Mouse (Mus musculus) embryonic facial prominence, embryonic 15.5 days (tissue): ENCODE data around the gene Gsdma. TPM values are rescaled to one million over a fixed set of nuclear protein-coding genes. Genes with fewer than 3 reads are reported as not detected.
"Not testable (repeated sequence)": the region's sequence is repeated elsewhere in the genome, so short reads cannot be mapped to it uniquely, and the experiment has no call there.

Experiments used
- ATAC-seq: fragments of 200-750 bp; cut with Nextera tagmentation; 2 replicates; pipeline ENCODE4 v1.8.0; 2017; ENCODE audit warnings: low read depth, moderate TSS enrichment; ENCODE audit not compliant: insufficient number of reproducible peaks, low FRiP score, low TSS enrichment
- H3K27ac ChIP-seq: fragments of 300-500 bp; sonication (generic); replicated peaks from 2 replicates; pipeline ENCODE4 v1.5.1; 2015; ENCODE audit warnings: mild to moderate bottlenecking, inconsistent platforms
- H3K27me3 ChIP-seq: fragments of 300-500 bp; sonication (generic); 2 replicates; pipeline ENCODE4 v1.6.1; 2015; ENCODE audit warnings: inconsistent platforms
- H3K36me3 ChIP-seq: fragments of 300-500 bp; sonication (generic); 2 replicates; pipeline ENCODE4 v1.6.1; 2015; ENCODE audit warnings: mild to moderate bottlenecking, inconsistent platforms
- H3K4me1 ChIP-seq: fragments of 300-500 bp; sonication (generic); 2 replicates; pipeline ENCODE4 v1.6.1; 2015; ENCODE audit warnings: inconsistent platforms
- H3K4me2 ChIP-seq: fragments of 300-500 bp; sonication (generic); replicated peaks from 2 replicates; pipeline ENCODE4 v1.6.1; 2015; ENCODE audit warnings: mild to moderate bottlenecking, inconsistent platforms
- H3K4me3 ChIP-seq: fragments of 300-500 bp; sonication (generic); replicated peaks from 2 replicates; pipeline ENCODE4 v1.5.1; 2015; ENCODE audit warnings: mild to moderate bottlenecking, inconsistent platforms
- H3K9ac ChIP-seq: fragments of 300-500 bp; sonication (generic); 2 replicates; pipeline ENCODE4 v1.6.1; 2015; ENCODE audit warnings: inconsistent platforms
- H3K9me3 ChIP-seq: fragments of 300-500 bp; sonication (generic); replicated peaks from 2 replicates; pipeline ENCODE4 v1.6.1; 2016; ENCODE audit warnings: inconsistent platforms
- WGBS: fragments of 180-500 bp; shearing (Covaris S2); methylation state at CpG from one replicate; pipeline ENCODE4 v1.1.7; 2015; 5-methylcytosine and 5-hydroxymethylcytosine counted together
- polyA plus RNA-seq: library from polyadenylated mRNA; unstranded; fragments of >200 nt; fragmentation: Nextera tagmentation; extraction: Ambion mirVana; gene quantifications from 2 replicates; pipeline ENCODE4 v1.2.1, GENCODE M21; 2015

Gsdma gene
- polyA plus RNA-seq = 11.8 and 14.0 TPM in 2 replicates

DNA sequence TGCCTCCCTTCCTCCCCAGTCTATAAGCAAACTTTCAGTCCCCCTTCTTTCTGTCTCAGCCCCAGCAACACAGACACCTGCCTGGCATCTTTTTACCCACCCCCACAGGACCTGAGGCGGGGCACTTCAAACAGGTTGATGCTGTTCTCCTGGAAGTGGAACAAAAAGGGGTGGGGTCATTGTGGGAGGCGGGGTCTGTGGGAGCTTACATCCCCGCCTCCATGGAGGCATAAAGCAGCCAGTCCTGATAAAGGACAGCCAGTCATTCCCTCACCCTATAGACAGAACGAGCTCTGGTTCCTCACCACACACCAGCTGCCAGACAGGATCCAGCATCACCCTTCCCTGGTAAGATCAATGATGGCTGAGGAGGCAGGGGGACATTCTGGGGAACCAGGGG is at the start of gene Gsdma:
Gene Gsdma, plus strand, starts transcription at position 261 of the 400 bp plus-strand sequence.
- Histone ChIP-seq H3K4me3 (no peak within 1 kb of the TSS), H3K36me3 (no peaks in the 10 kb centered on the region), H3K27me3 (peaks cover 13% of the 10 kb centered on the region; the same call in 1 of the 2 replicates), H3K4me2 (no peak within 1 kb of the TSS), H3K4me1 (no peaks in the 10 kb centered on the region), H3K9ac (no peak within 1 kb of the TSS), H3K9me3 (no peaks in the 10 kb centered on the region), H3K27ac (no peak within 1 kb of the TSS)
- 17% methylated on average over 4 of the region's 4 CpGs for WGBS
- ATAC-seq = 0 out of 2 replicates have a peak, but pooled peaks have one; percentile 40

DNA sequence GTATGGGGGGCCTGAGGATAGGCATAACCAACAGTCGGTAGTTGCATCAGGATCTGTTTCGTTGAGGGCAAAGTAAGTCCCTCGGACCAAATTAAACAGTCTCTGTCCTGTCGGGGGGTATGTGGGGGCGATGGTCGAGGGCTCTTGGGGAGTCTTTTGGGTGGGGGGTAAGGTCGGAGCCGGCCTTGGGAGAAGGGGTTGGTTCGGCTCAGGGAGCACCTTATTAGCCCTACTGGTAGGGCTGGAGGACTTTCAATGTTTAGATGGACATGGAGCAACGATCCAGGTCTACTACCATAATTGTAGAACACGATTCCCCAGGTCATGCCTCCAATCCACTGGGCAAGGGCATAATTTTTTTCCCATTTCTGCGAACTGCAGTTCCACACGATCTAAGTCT is 43.4 kb upstream of the Gsdma start:
- H3K27me3 ChIP-seq = no peaks in the 10 kb centered on the region
- H3K4me3 ChIP-seq = no peak overlapping the region
- H3K4me1 ChIP-seq = no peaks in the 10 kb centered on the region
- no peak overlapping the region for H3K27ac ChIP-seq
- WGBS = 92% methylated on average over 13 of the region's 13 CpGs
- H3K36me3 ChIP-seq = no peaks in the 10 kb centered on the region
- H3K4me2 ChIP-seq = no peak overlapping the region
- H3K9ac ChIP-seq = no peak overlapping the region
- H3K9me3 ChIP-seq = 0 out of 2 replicates have a peak, but pooled peaks cover 4% of the 10 kb centered on the region
- ATAC-seq = no peak

DNA sequence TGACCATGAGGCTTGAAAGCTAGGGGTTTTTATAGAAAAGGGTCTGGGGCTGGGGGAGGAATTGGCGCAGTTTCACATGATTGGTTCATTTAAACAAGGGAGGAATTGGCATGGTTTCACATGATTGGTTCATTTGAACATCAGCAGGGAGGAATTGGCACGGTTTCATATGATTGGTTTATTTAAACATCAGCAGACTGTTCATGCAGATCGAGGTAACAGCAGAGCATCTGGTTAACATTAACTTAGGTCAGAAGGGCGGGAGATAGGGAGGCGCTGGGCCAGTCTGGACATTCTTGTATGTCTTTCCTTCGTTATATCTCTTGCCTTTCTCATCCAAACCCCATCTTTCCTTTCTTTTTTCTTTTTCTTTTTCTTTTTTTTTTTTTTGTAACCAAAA is 40.2 kb upstream of the Gsdma start:
- H3K36me3 ChIP-seq, H3K4me2 ChIP-seq, H3K4me3 ChIP-seq, H3K27me3 ChIP-seq, H3K9ac ChIP-seq, H3K9me3 ChIP-seq, H3K27ac ChIP-seq, ATAC-seq, H3K4me1 ChIP-seq: not testable (repeated sequence)
- WGBS = 69% methylated on average over 6 of the region's 6 CpGs

DNA sequence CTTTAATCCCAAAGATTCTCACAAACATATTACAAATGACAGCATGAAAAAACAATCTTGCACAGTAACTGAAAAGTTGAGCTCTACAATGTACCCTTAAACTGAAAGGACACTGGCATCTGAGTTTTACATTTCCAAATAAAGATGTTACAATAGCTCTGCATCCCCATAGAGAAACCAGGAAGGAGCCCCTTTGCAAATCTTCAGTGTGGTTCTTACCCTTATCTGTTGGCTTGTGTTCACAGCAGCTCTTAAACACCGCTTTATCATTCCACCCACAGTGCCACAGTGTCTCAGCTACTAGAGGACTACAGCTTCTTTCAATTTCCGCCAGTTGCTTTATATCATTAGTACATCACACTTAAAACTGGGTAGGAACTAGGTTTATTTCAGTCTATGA is 39.8 kb upstream of the Gsdma start:
- not testable (repeated sequence) for ATAC-seq, H3K9me3 ChIP-seq, H3K4me3 ChIP-seq, H3K36me3 ChIP-seq, H3K4me2 ChIP-seq, H3K4me1 ChIP-seq, H3K27me3 ChIP-seq, H3K27ac ChIP-seq, H3K9ac ChIP-seq
- WGBS = 90% methylated on average over 2 of the region's 2 CpGs

DNA sequence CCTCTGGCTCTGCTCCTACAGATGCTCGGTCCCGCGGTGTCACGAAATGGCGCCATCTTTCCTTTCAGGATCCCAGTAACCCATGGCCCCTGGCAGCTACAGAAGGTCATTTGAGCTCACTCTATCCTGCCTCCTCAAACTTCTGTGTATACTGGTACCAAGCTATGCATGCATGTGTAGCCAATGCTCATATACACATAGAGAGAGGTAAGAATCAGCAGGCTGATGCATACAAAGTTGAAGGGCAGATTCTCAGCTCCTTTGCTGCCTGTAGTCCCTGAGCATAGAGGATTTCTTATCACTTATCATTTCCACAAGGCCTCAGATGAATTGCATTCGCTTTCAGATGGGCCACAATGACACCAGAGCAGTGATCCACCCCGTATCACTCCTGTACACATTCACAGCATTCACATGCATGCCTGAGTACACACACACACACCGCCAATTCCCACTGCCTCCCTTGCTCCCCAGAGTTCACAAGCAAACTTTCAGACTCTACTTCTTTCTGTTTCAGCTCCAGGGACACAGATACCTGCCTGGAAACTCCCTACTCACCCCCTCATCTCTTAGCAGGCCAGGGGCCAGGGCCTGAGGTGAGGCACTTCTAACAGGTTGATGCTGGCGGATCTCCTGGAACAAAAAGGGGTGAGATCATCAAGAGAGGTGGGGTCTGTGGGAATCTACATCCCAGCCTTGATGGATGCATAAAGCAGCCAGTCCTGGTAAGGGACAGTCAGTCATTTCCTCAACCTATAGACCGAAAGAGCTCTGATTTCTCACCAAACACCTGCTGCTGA is 38.3 kb upstream of the Gsdma start, which contains the start of the genes Gm12355 and Gsdma3:
Gene Gm12355, minus strand, starts transcription at position 51 of the 800 bp plus-strand sequence.
Gene Gsdma3, plus strand, starts transcription at position 750 of the 800 bp plus-strand sequence.
- 87% methylated on average over 10 of the region's 10 CpGs for WGBS
- Histone ChIP-seq H3K4me1 (no peaks in the 10 kb centered on the region), H3K9me3 (0 out of 2 replicates have a peak, but pooled peaks cover 4% of the 10 kb centered on the region), H3K27me3 (0 out of 2 replicates have a peak, but pooled peaks cover 5% of the 10 kb centered on the region), H3K4me3 (no peak within 1 kb of the TSS), H3K4me2 (no peak within 1 kb of the TSS), H3K9ac (no peak within 1 kb of the TSS), H3K36me3 (no peaks in the 10 kb centered on the region), H3K27ac (no peak within 1 kb of the TSS)
- no peak for ATAC-seq

DNA sequence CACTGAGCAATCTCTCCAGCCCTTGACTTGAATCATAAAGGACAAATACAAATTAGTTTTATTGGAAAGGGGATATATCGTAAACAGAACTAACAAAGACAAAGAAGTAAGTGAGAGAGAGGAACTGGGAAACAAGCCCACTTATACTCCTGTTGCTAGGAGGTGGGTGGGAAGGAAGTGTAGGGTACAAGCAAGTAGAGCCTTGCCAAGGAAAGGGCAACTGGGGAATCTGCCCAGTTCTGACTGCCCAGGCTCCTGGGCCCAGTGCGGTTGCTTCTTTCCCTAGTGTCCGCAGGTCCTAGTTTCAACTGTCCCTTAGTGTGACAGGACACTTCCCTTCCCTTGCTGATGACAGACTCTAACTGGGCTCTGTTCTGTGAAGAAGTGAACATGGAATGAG is 35.4 kb upstream of the Gsdma start:
- no peak for ATAC-seq
- WGBS = 89% methylated on average over 3 of the region's 3 CpGs

DNA sequence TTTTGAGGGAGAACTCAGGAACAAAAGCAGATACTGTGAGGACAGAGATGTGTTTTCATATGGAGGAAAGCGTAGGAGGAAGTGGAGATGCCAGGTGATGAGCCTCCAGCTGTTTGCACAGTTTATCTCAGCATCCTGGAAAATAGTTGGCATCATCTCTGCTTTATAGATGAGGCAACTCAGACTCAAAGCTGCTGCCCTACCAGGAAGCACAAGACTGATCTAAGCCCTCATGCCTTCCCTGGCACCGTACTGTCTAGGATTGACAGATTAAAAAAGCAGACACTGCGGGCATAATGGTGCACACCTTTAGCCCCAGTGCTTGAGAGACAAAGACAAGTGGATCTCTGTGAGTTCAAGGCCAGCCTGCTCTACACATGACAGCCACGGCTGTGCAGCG is 33.5 kb upstream of the Gsdma start:
- H3K27ac ChIP-seq = no peak overlapping the region
- H3K9me3 ChIP-seq = no peaks in the 10 kb centered on the region
- no peaks in the 10 kb centered on the region for H3K4me1 ChIP-seq
- 0 out of 2 replicates have a peak, but pooled peaks cover 8% of the 10 kb centered on the region for H3K27me3 ChIP-seq
- 86% methylated on average over 5 of the region's 5 CpGs for WGBS
- H3K9ac ChIP-seq = no peak overlapping the region
- H3K4me2 ChIP-seq = no peak overlapping the region
- H3K4me3 ChIP-seq = no peak overlapping the region
- ATAC-seq = no peak
- H3K36me3 ChIP-seq = no peaks in the 10 kb centered on the region

More for the DNA sequence above, 35.4 kb upstream of the Gsdma start:
- Histone ChIP-seq H3K27ac (no peak overlapping the region), H3K9ac (no peak overlapping the region), H3K4me3 (no peak overlapping the region), H3K27me3 (0 out of 2 replicates have a peak, but pooled peaks cover 8% of the 10 kb centered on the region), H3K9me3 (no peaks in the 10 kb centered on the region), H3K4me1 (no peaks in the 10 kb centered on the region), H3K4me2 (no peak overlapping the region), H3K36me3 (no peaks in the 10 kb centered on the region)

DNA sequence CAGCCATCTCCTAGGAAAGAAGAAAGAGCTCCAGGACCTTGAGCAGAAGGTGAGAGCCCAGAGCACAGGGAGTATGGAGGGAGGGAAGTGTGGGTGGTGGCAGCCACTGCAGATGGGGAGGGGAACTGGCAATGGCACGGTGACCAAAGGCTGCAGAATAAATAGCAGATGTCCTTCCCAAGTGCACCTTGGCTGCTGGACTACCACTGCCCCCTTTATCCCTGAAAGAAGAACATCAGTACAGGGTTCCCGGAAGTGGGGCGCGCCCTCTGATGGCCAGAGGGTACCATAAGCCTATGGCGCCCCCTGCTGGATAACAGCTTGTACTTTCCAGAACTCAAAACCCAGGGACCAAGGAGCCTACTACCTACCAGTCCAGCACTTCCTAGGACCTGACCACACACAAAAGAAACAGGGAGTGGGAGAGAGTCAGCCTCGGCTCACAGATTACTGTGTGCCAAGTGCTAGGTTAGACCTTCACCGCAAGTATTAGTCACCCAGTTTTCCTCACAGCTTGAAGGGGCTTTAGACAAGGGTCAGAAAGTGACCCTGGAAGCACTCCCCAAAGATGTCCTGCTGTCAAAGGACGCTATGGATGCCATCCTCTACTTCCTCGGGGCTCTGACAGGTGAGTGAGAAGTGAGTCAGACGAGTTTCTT is 28.7 kb upstream of the Gsdma start:
- H3K9me3 ChIP-seq, H3K27me3 ChIP-seq, H3K4me3 ChIP-seq, H3K9ac ChIP-seq, H3K36me3 ChIP-seq, H3K27ac ChIP-seq, H3K4me2 ChIP-seq, H3K4me1 ChIP-seq, ATAC-seq: not testable (repeated sequence)
- 30% methylated on average over 10 of the region's 10 CpGs for WGBS

DNA sequence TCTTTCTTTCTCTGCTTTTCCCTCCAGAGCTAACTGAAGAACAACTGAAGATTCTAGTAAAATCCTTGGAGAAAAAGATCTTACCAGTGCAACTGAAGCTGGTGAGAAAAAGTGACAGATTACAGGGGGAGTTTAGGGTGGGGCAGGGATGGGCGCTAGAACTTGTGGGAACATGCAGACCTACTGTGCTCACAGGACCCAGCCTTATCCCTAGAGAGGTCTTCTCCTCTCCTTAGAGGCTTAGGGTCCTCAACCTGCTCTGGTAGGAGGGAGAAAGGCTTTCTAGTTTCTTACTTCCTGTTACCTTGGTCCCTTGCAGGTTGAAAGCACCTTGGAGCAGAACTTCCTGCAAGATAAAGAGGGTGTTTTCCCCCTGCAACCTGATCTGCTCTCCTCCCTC is 26.6 kb upstream of the Gsdma start:
- ATAC-seq = no peak
- Histone ChIP-seq H3K9ac (no peak overlapping the region), H3K27ac (no peak overlapping the region), H3K4me2 (no peak overlapping the region), H3K9me3 (no peaks in the 10 kb centered on the region), H3K27me3 (0 out of 2 replicates have a peak, but pooled peaks cover 5% of the 10 kb centered on the region), H3K4me3 (no peak overlapping the region), H3K36me3 (no peaks in the 10 kb centered on the region), H3K4me1 (no peaks in the 10 kb centered on the region)
- WGBS = 78% methylated on average over 1 of the region's 1 CpGs

DNA sequence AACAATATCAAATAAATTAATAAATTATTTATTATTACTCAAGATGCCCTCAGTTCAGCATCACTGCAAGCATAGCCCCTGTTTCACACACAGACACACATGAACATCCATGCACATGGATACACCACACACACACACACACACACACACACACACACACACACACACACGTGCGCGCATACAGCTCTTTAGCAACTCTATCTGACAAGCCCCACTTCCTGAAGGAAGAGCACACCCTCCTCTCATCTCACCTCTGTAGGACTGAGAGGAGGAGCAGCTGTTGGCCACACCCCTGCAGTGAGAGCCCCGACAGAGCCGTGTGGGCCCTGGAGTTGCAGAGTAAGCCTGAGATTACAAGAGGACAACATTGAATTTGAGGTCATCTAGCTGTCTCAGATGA is 24.1 kb upstream of the Gsdma start:
- WGBS = 64% methylated on average over 5 of the region's 5 CpGs
- Histone ChIP-seq H3K4me3 (no peak overlapping the region), H3K36me3 (no peaks in the 10 kb centered on the region), H3K9me3 (no peaks in the 10 kb centered on the region), H3K9ac (no peak overlapping the region), H3K27me3 (0 out of 2 replicates have a peak, but pooled peaks cover 5% of the 10 kb centered on the region), H3K4me1 (no peaks in the 10 kb centered on the region), H3K27ac (no peak overlapping the region), H3K4me2 (no peak overlapping the region)
- no peak for ATAC-seq

DNA sequence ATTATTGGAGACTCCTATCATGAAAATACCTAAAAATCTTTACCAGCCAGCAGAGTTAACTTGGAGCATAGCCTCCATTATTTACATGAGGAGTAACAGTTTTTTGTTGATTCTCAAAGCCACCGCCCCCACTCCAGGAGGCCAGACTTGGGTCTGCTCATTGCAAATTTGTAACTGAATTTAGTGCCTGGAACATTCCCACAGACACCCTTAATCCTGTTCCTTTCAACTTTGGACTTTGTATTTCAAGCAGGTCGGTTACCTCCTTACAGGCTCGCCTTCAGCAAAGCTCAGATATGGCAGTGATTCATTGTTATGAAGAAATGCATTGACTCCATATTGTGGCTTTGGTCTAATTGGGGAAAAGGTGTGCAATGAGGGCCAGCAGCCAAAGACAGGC is 19.4 kb upstream of the Gsdma start:
- no peaks in the 10 kb centered on the region for H3K36me3 ChIP-seq
- no peak for ATAC-seq
- H3K27me3 ChIP-seq = peaks cover 15% of the 10 kb centered on the region
- no peaks in the 10 kb centered on the region for H3K9me3 ChIP-seq
- H3K27ac ChIP-seq = no peak overlapping the region
- H3K4me3 ChIP-seq = no peak overlapping the region
- WGBS = 78% methylated on average over 3 of the region's 3 CpGs
- no peaks in the 10 kb centered on the region for H3K4me1 ChIP-seq
- H3K9ac ChIP-seq = no peak overlapping the region
- no peak overlapping the region for H3K4me2 ChIP-seq
